Mouse (Mus musculus) lung, adult 2 months (tissue): Measurements from ENCODE around the gene Commd1. TPM values are rescaled to one million over a fixed set of nuclear protein-coding genes. Genes with fewer than 3 reads are reported as not detected.

Experiments used
- DNase-seq: peaks from one replicate; pipeline ENCODE4 v3.0.0; 2022
- H3K4me1 ChIP-seq: fragments of 200-500 bp; 2 replicates; pipeline ENCODE4 v1.6.1; 2011; ENCODE audit warnings: low read length; ENCODE audit not compliant: control insufficient read depth, insufficient read depth
- H3K4me3 ChIP-seq: fragments of 200-500 bp; replicated peaks from 2 replicates; pipeline ENCODE3; 2011; ENCODE audit warnings: low read depth, mild to moderate bottlenecking, control low read depth, low read length; ENCODE audit errors: extremely low read depth
- CTCF ChIP-seq: fragments of 200-500 bp; IDR thresholded peaks from 2 replicates; pipeline ENCODE4 v1.5.1; 2011; ENCODE audit warnings: mild to moderate bottlenecking, low read length, control low read depth; ENCODE audit not compliant: insufficient read depth
- POLR2A ChIP-seq: fragments of 200-500 bp; IDR thresholded peaks from 2 replicates; pipeline ENCODE4 v1.6.1; 2011; ENCODE audit warnings: low read depth, mild to moderate bottlenecking, control low read depth, low read length, borderline replicate concordance; ENCODE audit errors: extremely low read depth
- WGBS: fragments of 180-500 bp; shearing (Covaris S2); methylation state at CpG from one replicate; pipeline ENCODE4 v1.1.7; 2018; 5-methylcytosine and 5-hydroxymethylcytosine counted together
- polyA plus RNA-seq: library from polyadenylated mRNA; depleted of rRNA; stranded (reverse); fragments of >200 nt; gene quantifications from 2 replicates; pipeline ENCODE4 v1.2.3, GENCODE M21; 2012

The Commd1 gene
- polyA plus RNA-seq, 1 experiment: 10.0 TPM

- WGBS: 88% methylated on average over 3 of the region's 3 CpGs
- DNase-seq: no peak
Measured at GRCm38 (mm10) chr11:22978215-22978614, 4.0 kb downstream of the Commd1 start.

GRCm38 (mm10) chr11:22973599-22973998 lies 8.6 kb downstream of the Commd1 start:
- no peak for DNase-seq
- peak overlapping the region; percentile 66 for H3K4me3 ChIP-seq
- WGBS: 49% methylated on average over 14 of the region's 14 CpGs
- peaks cover 3% of the 10 kb centered on the region; the same call in 1 of the 2 replicates for H3K4me1 ChIP-seq
- TF ChIP-seq CTCF (no peak), POLR2A (no peak)

More at GRCm38 (mm10) chr11:22978215-22978614, 4.0 kb downstream of the Commd1 start:
- H3K4me1 ChIP-seq: peaks cover 6% of the 10 kb centered on the region; the same call in 1 of the 2 replicates
- TF ChIP-seq POLR2A: no peak
- no peak for TF ChIP-seq CTCF
- H3K4me3 ChIP-seq: no peak overlapping the region

- TF ChIP-seq POLR2A (peak; percentile 90; the same call in 1 of the 2 replicates), CTCF (no peak)
Measured at GRCm38 (mm10) chr11:22972746-22973526, 9.2 kb downstream of the Commd1 start.

GRCm38 (mm10) chr11:22971835-22972709 lies 10.1 kb downstream of the Commd1 start, which contains the start of gene Zrsr1:
Zrsr1 (plus strand) TSS chr11:22972005.
- H3K4me3 ChIP-seq: peak within 1 kb of the TSS; percentile 84
- peak; percentile 62 for DNase-seq
- H3K4me1 ChIP-seq: peaks cover 3% of the 10 kb centered on the region; the same call in 1 of the 2 replicates
- TF ChIP-seq POLR2A: peak; percentile 94; the same call in 1 of the 2 replicates
- TF ChIP-seq CTCF: no peak
- 54% methylated on average over 56 of the region's 56 CpGs for WGBS

More at GRCm38 (mm10) chr11:22972746-22973526, 9.2 kb downstream of the Commd1 start:
- Histone ChIP-seq H3K4me1 (peaks cover 3% of the 10 kb centered on the region; the same call in 1 of the 2 replicates), H3K4me3 (peak overlapping the region; percentile 84)
- WGBS: 49% methylated on average over 44 of the region's 46 CpGs
- peak; percentile 82 for DNase-seq

- no peak for DNase-seq
Measured at GRCm38 (mm10) chr11:22970546-22970945, 11.6 kb downstream of the Commd1 start.

GRCm38 (mm10) chr11:22969486-22969885 lies 12.7 kb downstream of the Commd1 start:
- WGBS: 35% methylated on average over 6 of the region's 6 CpGs
- TF ChIP-seq POLR2A: no peak
- TF ChIP-seq CTCF: no peak
- no peak for DNase-seq
- Histone ChIP-seq H3K4me1 (no peaks in the 10 kb centered on the region), H3K4me3 (no peak overlapping the region)

More at GRCm38 (mm10) chr11:22970546-22970945, 11.6 kb downstream of the Commd1 start:
- TF ChIP-seq CTCF (no peak), POLR2A (no peak)
- WGBS: 100% methylated on average over 1 of the region's 1 CpGs
- Histone ChIP-seq H3K4me3 (no peak overlapping the region), H3K4me1 (peaks cover 2% of the 10 kb centered on the region; the same call in 1 of the 2 replicates)

- Histone ChIP-seq H3K4me3 (no peak overlapping the region), H3K4me1 (no peaks in the 10 kb centered on the region)
- WGBS: 73% methylated on average over 4 of the region's 4 CpGs
- TF ChIP-seq POLR2A (no peak), CTCF (no peak)
- no peak for DNase-seq
Measured at GRCm38 (mm10) chr11:22965503-22965902, 16.7 kb downstream of the Commd1 start.

GRCm38 (mm10) chr11:22964401-22964800 lies 17.8 kb downstream of the Commd1 start:
- TF ChIP-seq CTCF: no peak
- no peak for TF ChIP-seq POLR2A
- H3K4me1 ChIP-seq: peaks cover 3% of the 10 kb centered on the region
- no peak overlapping the region for H3K4me3 ChIP-seq
- 62% methylated on average over 4 of the region's 4 CpGs for WGBS
- DNase-seq: no peak

GRCm38 (mm10) chr11:22962101-22962500 lies 20.1 kb downstream of the Commd1 start:
- H3K4me3 ChIP-seq: no peak overlapping the region
- WGBS: 78% methylated on average over 1 of the region's 1 CpGs
- no peak for TF ChIP-seq POLR2A
- no peak for TF ChIP-seq CTCF
- peaks cover 3% of the 10 kb centered on the region for H3K4me1 ChIP-seq
- no peak for DNase-seq
